Mouse (Mus musculus): ENCODE measurements around the gene Gm20765. TPM values are rescaled to one million over a fixed set of nuclear protein-coding genes. Genes with fewer than 3 reads are reported as not detected.
"Not testable (repeated sequence)": the region's sequence is repeated elsewhere in the genome, so short reads cannot be mapped to it uniquely, and the experiment has no call there.

Gm20765 gene
- total RNA-seq (2021), result not detected
- long read RNA-seq, experiment 1, result 0 reads
- long read RNA-seq, experiment 2, result 0 reads

GRCm38 (mm10) chr10:104185233-104185632, at the start of gene Gm20765:
Gm20765 (plus strand) TSS chr10:104185533.
- H3K4me3 ChIP-seq; H3K27ac ChIP-seq; intact Hi-C loops (cut with DNase I); DNase-seq: not testable (repeated sequence)

DNA sequence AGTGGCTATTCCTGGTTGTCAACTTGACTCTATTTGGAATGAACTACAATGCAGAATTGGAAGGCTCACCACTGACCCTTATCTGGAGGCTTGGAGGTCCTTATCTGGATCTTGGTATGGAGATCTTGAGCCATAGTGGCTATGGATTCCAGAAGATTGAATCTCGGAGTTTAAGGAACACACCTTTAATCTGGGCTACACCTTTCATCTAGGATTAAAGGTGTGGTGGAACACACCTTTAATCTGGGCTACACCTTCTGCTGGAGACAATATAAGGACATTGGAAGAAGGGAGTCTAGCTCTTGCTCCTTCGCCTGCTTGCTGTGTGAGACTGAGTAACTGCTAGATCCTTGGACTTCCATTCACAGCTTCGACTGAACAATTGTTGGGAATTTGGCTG, 42.6 kb upstream of the Gm20765 start, which contains the start of gene Gm21293:
Gene Gm21293 (plus strand): TSS at position 301 of the 400 bp plus-strand sequence.
- intact Hi-C loops (cut with DNase I); H3K4me3 ChIP-seq; H3K27ac ChIP-seq; DNase-seq: not testable (repeated sequence)

- H3K27ac ChIP-seq; DNase-seq; H3K4me3 ChIP-seq; intact Hi-C loops (cut with DNase I): not testable (repeated sequence)
These were observed 34.1 kb upstream of the Gm20765 start, which contains the start of gene Gm6763 for GRCm38 (mm10) chr10:104151197-104151596. Gm6763 (plus strand) TSS chr10:104151497.

DNA sequence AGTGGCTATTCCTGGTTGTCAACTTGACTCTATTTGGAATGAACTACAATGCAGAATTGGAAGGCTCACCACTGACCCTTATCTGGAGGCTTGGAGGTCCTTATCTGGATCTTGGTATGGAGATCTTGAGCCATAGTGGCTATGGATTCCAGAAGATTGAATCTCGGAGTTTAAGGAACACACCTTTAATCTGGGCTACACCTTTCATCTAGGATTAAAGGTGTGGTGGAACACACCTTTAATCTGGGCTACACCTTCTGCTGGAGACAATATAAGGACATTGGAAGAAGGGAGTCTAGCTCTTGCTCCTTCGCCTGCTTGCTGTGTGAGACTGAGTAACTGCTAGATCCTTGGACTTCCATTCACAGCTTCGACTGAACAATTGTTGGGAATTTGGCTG, 25.6 kb upstream of the Gm20765 start, which contains the start of gene Gm8764:
Gene Gm8764 (plus strand): TSS at position 301 of the 400 bp plus-strand sequence.
- intact Hi-C loops (cut with DNase I); DNase-seq: not testable (repeated sequence)

GRCm38 (mm10) chr10:104168215-104168614, 17.1 kb upstream of the Gm20765 start, which contains the start of gene Gm21304:
Gm21304 (plus strand) TSS chr10:104168515.
- H3K27ac ChIP-seq; H3K4me3 ChIP-seq; DNase-seq; intact Hi-C loops (cut with DNase I): not testable (repeated sequence)

More for the DNA sequence above, 25.6 kb upstream of the Gm20765 start, which contains the start of gene Gm8764:
- not testable (repeated sequence) for H3K4me3 ChIP-seq, H3K27ac ChIP-seq

DNA sequence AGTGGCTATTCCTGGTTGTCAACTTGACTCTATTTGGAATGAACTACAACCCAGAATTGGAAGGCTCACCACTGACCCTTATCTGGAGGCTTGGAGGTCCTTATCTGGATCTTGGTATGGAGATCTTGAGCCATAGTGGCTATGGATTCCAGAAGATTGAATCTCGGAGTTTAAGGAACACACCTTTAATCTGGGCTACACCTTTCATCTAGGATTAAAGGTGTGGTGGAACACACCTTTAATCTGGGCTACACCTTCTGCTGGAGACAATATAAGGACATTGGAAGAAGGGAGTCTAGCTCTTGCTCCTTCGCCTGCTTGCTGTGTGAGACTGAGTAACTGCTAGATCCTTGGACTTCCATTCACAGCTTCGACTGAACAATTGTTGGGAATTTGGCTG, 8.6 kb upstream of the Gm20765 start, which contains the start of gene Gm21312:
Gene Gm21312 (plus strand): TSS at position 301 of the 400 bp plus-strand sequence.
- intact Hi-C loops (cut with DNase I); H3K27ac ChIP-seq; DNase-seq; H3K4me3 ChIP-seq: not testable (repeated sequence)

DNA sequence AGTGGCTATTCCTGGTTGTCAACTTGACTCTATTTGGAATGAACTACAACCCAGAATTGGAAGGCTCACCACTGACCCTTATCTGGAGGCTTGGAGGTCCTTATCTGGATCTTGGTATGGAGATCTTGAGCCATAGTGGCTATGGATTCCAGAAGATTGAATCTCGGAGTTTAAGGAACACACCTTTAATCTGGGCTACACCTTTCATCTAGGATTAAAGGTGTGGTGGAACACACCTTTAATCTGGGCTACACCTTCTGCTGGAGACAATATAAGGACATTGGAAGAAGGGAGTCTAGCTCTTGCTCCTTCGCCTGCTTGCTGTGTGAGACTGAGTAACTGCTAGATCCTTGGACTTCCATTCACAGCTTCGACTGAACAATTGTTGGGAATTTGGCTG, 8.4 kb downstream of the Gm20765 start, which contains the start of gene Gm4340:
Gene Gm4340 (plus strand): TSS at position 301 of the 400 bp plus-strand sequence.
- intact Hi-C loops (cut with DNase I); DNase-seq; H3K27ac ChIP-seq; H3K4me3 ChIP-seq: not testable (repeated sequence)

- intact Hi-C loops (cut with DNase I), result no loop called here
- no peak for TF ChIP-seq CTCF (IDR thresholded peaks at IDR 0.05)
These were observed 24.3 kb downstream of the Gm20765 start for GRCm38 (mm10) chr10:104209655-104210054.

GRCm38 (mm10) chr10:104210268-104210990, 25.1 kb downstream of the Gm20765 start:
- intact Hi-C loops (cut with DNase I), result no loop called here
- no peak overlapping the region for H3K27ac ChIP-seq
- TF ChIP-seq CTCF (IDR thresholded peaks at IDR 0.05), result no peak
- no peak overlapping the region for H3K4me3 ChIP-seq
- no peak for DNase-seq

More at GRCm38 (mm10) chr10:104209655-104210054, 24.3 kb downstream of the Gm20765 start:
- no peak overlapping the region for H3K27ac ChIP-seq
- DNase-seq, result no peak
- H3K4me3 ChIP-seq, result no peak overlapping the region

DNA sequence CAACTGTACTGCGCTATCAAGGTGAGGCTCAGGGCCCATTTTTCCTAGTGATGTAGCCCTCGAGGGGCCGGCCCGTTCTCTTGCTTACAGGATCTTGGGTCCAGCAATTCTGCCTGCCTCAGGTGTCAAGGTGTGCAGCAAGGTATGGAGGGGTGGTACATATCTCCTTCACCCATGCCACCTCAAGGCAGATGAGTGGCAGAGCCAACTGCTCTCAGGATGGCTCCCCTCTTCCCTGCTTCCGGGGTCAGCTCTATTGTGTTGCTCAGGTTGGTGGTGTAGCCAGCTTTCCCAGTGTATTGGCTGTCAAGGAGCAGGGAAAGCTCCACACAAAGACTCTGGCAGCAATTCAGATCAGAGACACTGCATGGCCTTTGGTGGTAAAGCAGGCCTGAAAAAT, 29.2 kb downstream of the Gm20765 start:
- no peak overlapping the region for H3K27ac ChIP-seq
- TF ChIP-seq CTCF (IDR thresholded peaks at IDR 0.05), result no peak
- DNase-seq, result no peak
- H3K4me3 ChIP-seq, result no peak overlapping the region
- intact Hi-C loops (cut with DNase I), result no loop called here

DNA sequence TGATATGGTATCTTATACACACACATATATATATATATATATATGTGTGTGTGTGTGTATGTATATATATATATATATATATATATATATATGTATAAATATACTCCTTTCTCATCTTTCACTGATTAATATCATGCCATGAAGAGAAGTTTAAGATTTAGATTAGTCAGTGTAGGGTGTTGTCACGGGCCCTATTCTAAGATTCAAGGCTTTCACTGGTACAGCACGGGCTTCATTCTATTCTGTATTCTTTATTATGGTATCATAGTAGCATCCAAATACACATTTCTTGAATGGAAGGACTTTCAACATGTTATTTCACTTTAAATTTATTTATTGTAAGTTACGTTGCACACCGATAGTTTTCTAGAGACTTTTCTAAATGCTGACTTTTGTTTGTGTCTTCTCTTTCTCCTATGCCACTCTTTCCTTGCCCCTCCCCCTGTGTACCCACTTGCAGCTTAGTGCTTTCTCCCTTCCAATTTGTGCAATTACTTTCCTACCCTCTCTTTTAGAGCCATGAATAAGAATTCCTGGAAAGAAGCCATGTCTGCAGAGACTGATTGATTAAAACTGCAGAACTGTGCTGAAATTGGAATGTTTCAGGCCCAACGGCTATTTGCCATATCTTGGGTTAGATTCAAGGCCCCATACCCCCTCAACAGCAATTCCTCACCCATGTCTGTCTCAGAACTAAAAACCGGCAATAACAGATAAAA, 35.1 kb downstream of the Gm20765 start:
- no peak for DNase-seq
- Histone ChIP-seq H3K4me3 (no peak overlapping the region), H3K27ac (no peak overlapping the region)
- intact Hi-C loops (cut with DNase I), result no loop called here
- no peak for TF ChIP-seq CTCF (IDR thresholded peaks at IDR 0.05)

Other genes with a start within 250 kb of the Gm20765 start
- gene Gm21293, start 42.5 kb upstream of the Gm20765 start, total RNA-seq (2021), result not detected
- not detected for gene Gm6763, start 34.0 kb upstream of the Gm20765 start, total RNA-seq (2021)
- not detected for gene Gm8764, start 25.5 kb upstream of the Gm20765 start, total RNA-seq (2021)
- not detected for gene Gm21304, start 17.0 kb upstream of the Gm20765 start, total RNA-seq (2021)
- not detected for gene Gm21312, start 8.5 kb upstream of the Gm20765 start, total RNA-seq (2021)
- gene Gm4340, start 8.5 kb downstream of the Gm20765 start, total RNA-seq (2021), result not detected